Mouse (Mus musculus): ENCODE data around the gene Asb15.

Asb15 gene

DNA sequence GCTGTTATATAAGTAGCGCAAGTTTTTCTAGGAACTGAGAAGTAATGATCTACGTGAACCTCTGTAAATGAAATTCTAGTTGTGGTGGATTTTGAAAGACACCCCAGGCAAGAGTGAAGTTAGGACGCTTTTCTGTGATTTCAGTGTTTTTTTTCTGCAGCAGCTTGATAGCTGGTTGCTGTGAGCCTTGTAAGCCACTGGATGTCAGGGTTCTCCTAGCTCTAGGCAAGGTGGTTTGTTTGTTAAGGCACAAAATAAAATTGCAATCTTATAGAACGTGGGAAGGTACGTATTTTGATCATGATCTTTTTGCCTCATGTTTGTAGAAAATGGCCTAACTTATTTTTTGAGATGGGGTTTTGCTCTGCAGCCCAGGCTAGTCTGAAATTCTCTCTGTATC, 41.0 kb downstream of the Asb15 start:
- no peak for DNase-seq

DNA sequence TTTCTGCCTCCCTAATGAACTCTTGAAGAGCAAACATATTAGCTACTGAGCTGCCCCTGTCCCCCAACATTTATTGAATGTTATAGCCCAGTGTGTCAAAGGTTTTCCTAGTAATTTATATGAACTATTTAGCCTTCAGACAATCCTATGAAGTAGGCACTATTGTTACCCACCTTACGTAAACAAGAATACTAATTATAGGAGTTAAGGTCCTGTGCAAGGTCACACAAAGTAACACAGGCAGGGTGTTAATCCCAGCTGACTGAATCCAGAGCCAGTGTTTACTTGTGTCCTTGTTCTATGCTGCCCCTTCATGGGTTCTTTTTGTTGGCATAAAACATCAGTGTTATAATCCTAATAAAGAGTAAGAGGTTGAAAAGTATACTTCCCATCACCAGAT, 41.8 kb downstream of the Asb15 start:
- DNase-seq = no peak

DNA sequence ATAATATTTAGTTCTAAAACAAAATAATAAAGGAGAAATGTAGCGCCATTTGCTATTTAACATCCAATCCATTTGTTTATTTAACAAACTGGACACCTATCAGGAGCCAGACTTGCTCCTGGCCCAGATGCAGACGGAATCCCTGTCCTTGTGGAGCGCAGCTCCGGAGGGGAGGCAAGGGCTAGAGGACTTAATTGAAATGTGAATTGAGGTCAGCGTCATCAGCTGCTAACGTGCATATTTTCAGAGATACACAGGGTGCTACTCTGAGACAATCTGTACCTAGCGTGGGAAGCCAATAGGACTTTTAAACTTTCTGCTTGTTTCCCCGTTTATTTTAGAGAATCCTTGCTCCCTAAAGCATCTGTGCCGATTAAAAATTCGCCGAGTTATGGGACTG, 42.3 kb downstream of the Asb15 start:
- no peak for DNase-seq

DNA sequence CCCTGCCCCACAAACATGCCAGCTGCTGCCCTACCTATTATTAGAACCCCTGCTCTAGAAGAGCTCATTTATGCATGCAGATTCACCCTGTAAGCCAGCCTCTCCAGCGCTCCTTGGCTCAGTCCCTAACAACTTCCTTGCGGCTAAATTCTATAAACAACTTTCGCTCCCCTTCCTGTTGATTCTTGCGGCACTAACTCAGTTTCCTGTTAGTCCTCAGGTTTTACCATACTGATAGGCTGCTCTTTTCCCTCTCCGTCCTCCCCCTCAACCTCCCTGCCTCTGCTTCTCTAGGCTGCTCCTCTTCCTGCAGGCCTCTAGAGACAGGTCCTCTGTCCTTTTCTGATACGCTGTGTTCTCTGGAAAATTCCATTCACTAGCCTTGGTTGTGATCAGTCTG, 43.2 kb downstream of the Asb15 start:
- DNase-seq = peak; percentile 36 to 64

DNA sequence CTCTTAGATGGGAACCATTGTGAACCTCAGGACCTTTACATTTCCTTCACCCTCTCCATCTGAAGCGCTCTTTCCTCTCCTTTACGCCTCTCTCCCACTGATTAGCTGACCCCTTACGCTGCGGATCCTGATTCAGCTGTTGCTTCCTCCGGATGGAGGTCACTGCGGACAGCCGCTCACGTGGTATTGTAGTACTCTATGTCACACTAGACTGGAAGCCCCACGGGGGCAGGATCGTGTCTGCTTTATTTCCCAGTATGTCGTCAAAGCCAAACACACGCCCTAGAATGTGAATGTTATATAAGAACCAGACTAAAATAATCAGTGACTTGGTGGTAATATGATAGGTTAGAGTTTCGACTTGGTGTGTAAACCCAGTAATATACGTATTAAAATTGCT, 44.5 kb downstream of the Asb15 start:
- DNase-seq = no peak

DNA sequence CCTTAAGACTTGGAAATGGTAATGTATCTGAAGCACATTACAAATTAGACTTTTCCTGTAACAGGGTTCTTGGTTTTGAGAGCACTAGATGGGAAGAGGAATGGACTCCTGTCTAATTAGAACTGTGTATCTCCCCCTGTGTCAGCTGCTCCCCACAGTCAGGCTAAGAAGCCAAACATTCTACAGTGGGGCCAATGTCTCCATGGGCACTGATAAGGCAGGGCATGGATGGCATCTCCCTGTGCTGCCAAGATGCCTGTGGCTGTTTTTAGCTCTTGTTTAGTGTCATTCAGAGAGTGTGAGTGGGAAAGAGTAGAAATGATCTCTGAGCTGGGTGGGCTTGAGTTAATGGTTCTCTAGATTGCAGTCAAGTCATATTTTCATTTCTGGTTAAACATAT, 45.4 kb downstream of the Asb15 start:
- no peak for DNase-seq

DNA sequence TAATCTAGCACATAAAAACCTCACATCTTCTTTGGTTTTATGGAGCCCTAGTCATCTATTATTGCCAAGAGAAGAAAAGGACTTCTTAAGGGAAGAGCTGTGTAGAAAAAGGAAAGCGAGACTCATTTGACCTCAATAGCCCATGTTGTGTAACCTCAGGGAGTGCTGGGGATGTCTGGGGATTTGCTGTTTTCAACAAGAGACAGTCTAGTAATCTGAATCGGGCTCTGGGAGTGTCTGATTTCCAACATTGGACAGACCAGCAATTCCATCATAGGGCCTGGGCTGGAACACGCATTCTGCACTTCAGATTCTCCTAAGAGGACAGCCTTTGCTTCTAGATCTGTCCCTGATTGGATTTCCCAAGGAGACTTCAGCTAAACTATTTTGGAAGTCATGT, 55.5 kb downstream of the Asb15 start:
- DNase-seq = no peak

DNA sequence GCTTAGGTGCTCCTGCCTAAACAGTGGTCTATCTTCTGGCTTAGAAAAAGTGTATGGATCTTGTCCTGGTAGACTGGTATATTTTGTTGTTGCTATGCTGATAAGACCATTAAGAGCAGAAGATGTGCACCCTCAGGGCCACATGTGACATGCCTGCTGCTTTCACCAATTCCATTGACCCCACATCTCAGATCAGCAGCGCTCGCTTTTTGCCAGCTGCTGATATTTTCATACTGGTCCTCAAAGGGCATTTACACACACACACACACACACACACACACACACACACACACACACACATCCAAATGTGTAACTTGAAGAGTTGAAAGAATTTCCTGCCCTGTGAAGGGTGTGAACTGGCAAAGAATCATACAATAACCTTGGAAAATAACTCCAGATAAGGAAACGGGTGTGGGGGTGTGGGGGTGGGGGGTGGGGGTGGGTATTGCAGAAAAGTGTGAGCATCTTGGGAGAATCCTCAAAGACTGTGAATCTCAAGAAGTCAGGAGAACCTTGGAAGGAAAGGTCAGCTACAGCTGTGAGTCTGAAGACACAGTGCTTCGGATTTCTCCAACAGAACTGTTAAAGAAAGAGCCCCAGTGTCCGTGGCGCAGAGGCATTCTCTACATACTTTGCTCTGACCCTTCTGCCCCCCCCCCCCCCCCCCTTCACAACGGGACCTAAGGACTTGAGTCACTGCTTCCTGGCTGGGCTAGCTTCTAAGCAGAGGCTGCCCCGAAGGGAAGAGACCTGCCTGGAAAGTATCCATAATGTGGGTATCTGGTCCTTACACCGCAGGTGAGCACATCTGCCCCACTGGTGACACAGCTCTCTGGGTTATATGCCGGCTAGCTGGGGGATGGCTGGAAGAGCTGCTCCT, 57.7 kb downstream of the Asb15 start:
- peak; percentile 32 to 38 for DNase-seq

DNA sequence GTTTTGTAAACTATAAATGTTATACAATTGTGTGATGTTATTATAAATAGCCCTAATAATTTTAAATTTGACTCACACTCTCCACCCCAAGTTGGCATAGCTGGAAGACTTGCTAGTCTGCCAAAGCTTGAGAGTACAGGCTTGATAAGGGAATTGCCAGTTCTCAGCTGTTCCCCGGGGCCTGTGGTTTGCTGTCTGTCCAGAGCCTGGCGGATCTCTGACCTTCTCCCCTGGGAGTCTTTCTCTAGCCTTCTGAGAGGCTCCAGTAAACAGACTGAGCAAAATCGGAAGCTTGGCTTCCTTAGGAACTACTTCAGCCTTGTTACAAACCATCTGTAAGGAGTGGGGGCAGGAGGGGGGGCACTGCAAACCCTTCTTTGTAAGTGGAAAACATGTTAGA, 58.9 kb downstream of the Asb15 start:
- DNase-seq = peak; percentile 54 to 76

DNA sequence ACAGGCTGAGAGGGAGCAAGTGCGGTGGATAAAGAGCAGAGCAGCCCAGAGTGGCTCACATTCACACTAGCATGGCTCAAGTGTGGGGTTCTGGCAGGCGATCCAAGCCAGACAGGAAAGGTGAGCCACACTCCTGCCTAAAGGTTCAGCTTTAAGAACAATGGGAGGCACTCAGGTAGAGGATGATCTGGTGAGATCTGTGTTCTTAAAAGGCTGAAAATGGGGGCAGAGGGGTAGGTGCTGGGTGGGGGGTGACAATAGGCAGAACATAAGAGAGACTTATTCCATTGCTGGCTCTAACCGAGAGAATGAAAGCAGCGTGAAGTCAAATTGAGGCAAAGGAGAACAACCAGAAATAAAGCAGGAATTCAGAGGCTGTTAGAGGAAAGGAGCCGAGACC, 62.3 kb downstream of the Asb15 start:
- DNase-seq = no peak

DNA sequence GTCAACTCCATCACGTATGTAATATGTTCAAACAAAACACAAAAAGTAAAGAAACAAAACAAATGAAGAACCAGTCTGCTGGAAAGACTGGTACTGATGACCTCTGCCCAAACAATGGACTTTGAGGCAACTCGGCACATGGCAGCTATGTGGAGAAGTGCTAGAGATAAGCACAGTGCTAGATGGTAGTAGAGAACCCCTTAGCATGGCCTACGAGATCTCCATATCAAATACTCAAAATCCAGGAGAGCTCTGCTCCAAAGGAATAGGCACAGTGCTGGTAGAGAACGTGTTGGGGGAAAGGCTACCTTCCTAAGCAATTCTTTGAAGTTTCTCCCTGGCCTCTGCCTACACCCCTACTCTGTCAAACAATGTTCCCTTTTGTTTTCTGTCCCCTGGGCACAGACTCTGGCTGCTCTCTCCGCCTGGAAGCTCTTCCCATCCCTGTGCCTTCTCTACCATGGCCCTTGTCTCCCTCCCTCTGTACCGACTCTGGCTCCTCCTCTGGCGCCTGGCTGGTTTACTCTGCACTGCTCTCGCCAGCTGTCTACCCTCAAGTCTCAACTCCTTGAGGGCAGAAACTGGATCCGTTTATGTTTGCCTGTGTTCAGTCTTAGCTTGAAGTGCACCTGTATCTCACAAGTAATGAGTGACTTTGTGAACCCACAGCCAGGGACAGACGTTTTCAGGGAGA, 63.7 kb downstream of the Asb15 start:
- DNase-seq = no peak

DNA sequence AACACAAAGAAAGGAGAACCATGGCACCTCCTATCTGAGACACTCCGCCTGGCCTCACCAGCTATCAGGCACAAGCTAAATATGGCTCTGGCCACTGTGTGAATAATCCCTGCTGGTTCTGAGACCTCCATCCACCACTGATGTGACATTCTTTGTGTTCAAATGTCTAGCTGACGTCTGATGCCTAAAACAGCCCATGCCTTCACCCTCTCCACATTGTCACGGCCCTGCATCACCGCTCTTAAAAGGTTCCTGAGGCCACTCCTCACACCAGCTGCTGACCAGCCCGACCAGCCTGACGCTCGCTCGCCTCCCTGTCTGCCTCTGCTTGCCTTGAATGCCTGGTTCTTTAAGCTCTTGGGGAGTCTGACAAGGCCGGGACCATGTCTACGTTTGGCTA, 69.6 kb downstream of the Asb15 start, which contains the start of gene Lmod2:
Gene Lmod2 (plus strand): TSS at position 263 of the 400 bp plus-strand sequence.
- no peak for DNase-seq

DNA sequence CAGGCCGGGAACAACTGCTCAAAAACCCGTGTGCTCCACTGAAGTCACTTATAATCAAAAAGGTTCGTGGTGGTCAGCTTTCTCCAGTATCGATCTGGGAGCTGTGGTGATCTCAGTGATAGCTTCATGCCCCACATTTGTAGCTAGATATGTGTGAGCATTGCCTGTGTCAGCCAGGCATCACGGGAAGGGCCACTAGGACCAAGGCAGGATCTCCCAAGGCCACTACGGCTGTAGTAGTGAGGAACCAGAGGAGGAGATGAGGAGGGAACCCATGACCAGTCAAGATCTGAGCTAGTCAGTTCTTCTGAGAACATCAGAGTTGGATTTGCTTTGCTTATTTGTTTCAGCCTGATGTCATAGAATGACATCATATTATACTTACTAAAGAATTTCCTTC, 71.2 kb downstream of the Asb15 start:
- no peak for DNase-seq

DNA sequence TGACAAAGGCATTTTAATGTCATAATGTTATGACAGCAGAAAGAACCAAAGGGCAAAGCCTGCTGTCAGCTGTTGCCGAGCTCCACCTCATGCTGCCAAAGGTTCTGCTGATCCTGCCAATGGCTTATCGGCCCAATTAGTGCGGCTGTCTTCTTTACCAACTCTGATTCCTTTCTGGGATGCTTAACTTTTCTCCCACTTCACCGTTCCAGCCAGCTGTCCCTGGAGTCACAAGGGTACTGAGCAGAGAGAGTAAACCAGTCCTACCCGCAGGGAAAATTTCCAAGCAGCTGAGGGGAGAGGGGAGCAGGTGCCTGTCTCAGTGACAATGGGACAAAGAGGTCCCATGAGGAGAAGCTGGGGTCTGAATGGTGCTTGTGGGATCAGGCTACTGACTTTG, 71.7 kb downstream of the Asb15 start:
- DNase-seq = no peak

DNA sequence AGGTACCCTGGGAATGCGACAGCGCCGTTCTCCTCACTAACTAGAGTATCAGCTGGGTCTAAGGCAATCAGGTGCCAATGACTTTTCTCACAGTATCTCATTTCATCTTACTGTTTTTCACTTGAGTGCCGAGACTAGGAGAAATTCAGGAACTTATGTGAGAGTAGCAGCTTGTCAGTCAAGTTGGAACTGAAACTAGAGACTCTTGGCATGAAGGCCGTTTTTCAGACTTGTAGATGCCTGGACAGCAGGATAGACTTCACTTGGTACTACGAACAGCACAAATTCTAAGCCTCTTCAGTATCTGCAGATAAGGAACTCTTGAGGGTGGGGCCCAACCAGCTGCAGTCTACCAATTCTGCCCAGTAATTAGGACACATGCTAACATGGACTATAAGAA, 72.2 kb downstream of the Asb15 start:
- DNase-seq = no peak

DNA sequence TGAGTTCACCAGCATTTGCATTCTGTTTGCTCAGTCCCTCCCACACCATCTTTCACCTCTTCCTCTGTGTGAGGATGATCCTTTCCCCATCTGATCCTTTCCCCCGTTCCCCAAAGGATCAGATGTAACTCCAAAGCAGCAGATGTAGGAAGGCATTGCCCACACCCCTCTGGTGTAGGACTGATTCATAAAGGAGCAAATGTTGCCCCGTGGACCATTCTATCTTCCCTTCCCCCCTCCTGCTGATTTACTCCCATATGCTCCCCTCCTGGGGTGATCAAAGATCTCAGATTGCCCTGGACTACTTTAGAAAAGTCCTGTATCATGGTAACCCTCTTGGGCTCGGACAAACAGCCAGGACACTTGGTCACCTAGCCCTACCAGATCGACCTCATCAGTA, 72.8 kb downstream of the Asb15 start:
- DNase-seq = no peak

DNA sequence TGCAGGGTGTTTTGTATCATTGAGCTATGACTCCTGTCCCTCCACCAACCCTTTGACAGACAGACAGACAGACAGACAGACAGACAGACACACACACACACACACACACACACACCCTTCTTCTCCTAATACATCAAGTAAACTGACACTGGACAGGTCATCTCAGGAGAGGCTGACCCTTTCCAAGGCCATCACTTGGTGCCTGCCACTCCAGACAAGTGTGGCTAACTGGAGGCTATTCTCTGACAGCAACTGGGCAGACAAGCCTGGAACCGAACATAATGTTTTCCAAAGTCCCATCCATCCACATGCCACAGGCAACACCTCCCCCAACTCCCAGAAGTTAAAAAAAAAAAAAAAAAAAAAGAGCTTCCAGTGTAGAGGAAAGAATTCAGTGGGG, 73.7 kb downstream of the Asb15 start:
- DNase-seq = no peak

DNA sequence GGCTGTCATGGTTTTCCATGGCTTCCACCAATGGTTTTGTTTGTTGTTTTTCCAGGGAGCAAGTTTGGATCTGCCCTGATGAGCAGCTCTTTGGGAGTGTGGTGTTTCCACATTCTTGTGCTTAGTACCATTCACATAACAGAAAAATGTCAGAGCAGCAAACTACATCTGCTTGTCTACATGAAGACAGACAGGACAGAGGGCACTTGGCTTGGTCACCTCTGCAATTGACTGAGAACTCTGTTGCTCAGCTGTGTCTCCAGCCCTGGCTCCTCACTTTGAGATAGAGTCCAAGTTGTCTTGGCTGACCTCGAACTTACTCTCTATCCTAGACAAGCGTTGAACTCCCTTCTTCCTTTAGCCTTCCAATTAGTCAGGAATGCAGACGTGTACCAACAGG, 74.4 kb downstream of the Asb15 start:
- no peak for DNase-seq

DNA sequence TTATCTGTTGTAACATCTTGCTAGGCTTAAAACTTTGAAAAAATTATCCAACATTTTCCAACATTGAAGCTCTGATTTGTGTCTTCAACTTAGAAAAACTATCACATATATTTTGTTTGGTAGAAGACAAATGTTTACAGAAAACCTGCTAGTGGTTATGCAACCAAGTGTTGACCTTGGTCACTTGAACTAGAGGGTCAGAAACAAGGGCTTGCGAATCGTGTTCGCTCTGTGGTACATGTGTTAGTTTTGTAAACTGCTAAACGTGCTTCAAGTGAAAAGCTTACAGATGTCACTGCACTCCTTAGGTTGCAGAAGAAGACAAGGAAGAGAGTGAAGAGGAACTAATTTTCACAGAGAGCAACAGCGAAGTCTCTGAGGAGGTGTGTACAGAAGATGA, 75.0 kb downstream of the Asb15 start:
- DNase-seq = no peak

DNA sequence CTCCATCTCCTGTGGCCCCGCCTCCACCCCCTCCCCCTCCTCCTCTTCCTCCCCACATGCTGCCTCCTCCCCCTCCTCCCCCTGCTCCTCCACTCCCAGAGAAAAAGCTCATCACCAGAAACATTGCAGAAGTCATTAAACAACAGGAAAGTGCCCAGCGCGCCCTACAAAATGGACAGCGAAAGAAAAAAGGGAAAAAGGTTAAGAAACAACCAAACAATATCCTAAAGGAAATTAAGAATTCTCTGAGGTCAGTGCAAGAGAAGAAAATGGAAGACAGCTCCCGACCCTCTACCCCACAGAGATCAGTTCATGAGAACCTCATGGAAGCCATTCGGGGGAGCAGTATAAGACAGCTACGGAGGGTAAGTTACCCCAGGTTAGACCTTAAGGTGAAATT, 76.3 kb downstream of the Asb15 start:
- DNase-seq = no peak

DNA sequence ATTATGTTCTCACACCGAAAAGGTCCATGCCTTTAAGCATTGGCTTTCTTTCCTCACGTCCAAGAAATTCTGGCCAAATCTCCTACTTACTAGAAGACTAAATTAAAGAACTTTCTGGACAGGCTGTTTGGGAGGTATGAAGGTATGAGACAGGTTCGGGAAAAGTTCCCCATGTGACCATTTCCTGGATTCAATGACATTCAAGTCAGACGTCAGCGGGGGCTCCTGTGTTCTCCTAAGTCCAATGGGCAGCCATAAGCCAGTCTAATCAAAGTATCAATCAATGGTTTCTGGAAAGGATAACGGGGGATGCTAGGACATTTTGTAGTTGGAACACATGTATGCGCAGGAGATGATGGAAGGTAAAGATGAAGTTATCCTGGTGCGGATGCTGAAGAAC, 77.7 kb downstream of the Asb15 start:
- DNase-seq = no peak

DNA sequence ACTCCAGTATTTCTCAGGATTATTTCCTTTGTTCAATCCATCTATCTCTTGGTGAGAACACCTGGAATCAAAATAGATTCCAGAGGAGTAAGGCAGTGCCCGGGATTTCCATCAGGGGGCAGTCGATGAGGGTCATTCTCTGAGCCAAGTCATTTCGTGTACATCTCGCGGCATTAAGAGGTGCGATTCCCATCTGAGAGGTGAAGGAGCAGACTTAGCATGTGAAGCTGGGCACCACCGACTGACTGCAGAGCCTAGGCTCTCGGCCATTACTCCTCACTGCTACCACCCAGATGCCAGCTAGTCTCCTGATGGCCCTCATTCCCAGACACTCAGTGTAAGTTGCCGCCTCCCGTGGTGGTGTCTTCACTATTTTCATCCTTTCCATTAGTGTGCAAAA, 78.6 kb downstream of the Asb15 start:
- no peak for DNase-seq

DNA sequence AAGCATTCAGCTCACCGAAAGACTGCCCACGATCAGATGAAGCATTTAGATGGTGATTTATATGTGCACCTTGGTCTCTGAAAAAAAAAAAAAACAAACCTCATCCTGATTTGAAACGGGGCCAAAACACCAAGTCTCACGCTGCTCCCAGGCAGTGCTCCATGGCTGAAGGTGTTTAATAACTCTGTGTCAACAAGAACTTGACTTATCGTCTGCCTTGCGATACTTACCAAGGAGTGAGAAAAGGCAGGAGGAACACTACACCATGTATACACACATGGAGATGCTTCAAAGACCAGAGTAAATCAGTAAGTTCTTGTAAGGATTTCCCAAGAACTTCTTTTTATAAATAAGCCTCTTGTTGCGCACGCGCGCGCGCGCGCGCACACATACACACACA, 79.6 kb downstream of the Asb15 start:
- DNase-seq = no peak

DNA sequence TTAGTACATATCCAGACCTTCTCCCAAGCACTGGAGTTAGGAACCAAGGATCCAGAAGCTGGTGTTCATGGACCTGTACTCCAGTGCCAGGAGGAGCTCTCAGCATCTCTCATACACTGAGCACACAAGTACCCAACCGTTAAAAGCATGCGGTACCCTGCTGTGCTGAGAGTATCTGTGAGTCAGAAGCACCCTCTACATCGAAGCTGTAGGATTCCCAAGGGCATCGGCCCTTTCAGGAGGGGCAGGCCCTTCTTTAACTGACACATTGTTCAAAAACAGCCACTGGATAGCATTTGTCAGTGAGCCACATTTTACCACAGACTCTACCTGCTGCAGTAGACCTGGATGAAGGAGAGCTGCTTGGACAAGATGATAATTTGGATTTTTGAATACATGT, 80.2 kb downstream of the Asb15 start:
- no peak for DNase-seq

DNA sequence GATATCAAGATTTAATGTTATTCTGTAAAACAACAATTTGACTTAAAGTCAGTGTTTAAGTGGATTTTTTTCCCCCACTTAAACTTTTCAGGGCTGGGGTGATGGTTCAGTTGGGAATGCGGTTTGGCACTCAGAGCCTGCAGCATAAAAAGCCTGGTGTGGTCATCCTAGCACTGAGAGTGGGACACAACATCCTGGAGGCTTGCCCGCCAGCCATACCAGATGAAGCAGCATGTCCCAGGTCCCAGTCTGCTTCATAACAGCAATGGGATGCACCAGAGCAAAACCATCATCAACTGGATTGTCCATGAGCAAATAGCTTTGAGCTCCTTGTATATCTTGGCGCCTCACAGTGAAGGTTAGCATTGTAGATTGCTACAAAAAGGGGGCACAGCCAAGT, 80.7 kb downstream of the Asb15 start:
- no peak for DNase-seq
